Mouse (Mus musculus) embryonic stem cell, embryonic (primary cell): ENCODE measurements around the gene Msh4.
"Not testable (repeated sequence)": the region's sequence is repeated elsewhere in the genome, so short reads cannot be mapped to it uniquely, and the experiment has no call there.

Experiments used
- CTCF ChIA-PET, 4 experiments: fragments of 300-600 bp in 2 of 4; fragments of 350-600 bp in 2 of 4; sonication (Branson Sonifier 250); formaldehyde crosslinking; loops; one replicate each; lab custom pipeline; 2022; ENCODE audit warnings: inconsistent platforms in 2 of 4; lab: Charles Lee
- POLR2A ChIA-PET, 4 experiments: fragments of 300-600 bp in 2 of 4; fragments of 350-600 bp in 2 of 4; sonication (Branson Sonifier 250); formaldehyde crosslinking; loops; one replicate each; lab custom pipeline; 2022; ENCODE audit warnings: antibody characterized with exemption in 4 of 4, inconsistent platforms in 1 of 4; lab: Charles Lee

Msh4 gene

GRCm38 (mm10) chr3:153888141-153888540 lies 17.8 kb downstream of the Msh4 start:
- POLR2A ChIA-PET, result no interaction called here
- CTCF ChIA-PET, result no interaction called here

- CTCF ChIA-PET, result interaction anchor here in 2 of 4 experiments (0.7 to 1.0 kb wide), 2 partner anchors 55 to 169 kb away, joined by 3 read pairs; no protein-coding TSS in a partner anchor
- POLR2A ChIA-PET, result interaction anchor here in 2 of 4 experiments (0.7 to 2.5 kb wide), 4 partner anchors 23 to 41 kb away, joined by 3 to 10 read pairs (median 4); partner anchors contain the start of gene Rabggtb (in 1 of the 2)
These were observed 19.6 kb downstream of the Msh4 start for GRCm38 (mm10) chr3:153886296-153886695.

- ChIA-PET CTCF (no interaction called here), POLR2A (no interaction called here)
These were observed 34.5 kb downstream of the Msh4 start for GRCm38 (mm10) chr3:153871396-153871795.

GRCm38 (mm10) chr3:153867149-153868136 lies 38.5 kb downstream of the Msh4 start:
- ChIA-PET CTCF (interaction anchor here in 3 of 4 experiments (0.5 to 1.3 kb wide), 3 partner anchors 32 to 70 kb away, joined by 3 to 4 read pairs (median 3); no protein-coding TSS in a partner anchor), POLR2A (interaction anchor here in 1 of 4 experiments (0.5 to 1.4 kb wide), 2 partner anchors 41 to 59 kb away, joined by 3 to 4 read pairs; no protein-coding TSS in a partner anchor)

GRCm38 (mm10) chr3:153864636-153865429 lies 41.1 kb downstream of the Msh4 start:
- POLR2A ChIA-PET, result interaction anchor here in 1 of 4 experiments (0.6 kb wide), 1 partner anchor 14 kb away, joined by 3 read pairs; no protein-coding TSS in a partner anchor
- CTCF ChIA-PET, result no interaction called here

- POLR2A ChIA-PET, result interaction anchor here in 1 of 4 experiments (0.6 kb wide), 1 partner anchor 13 kb away, joined by 3 read pairs; no protein-coding TSS in a partner anchor
- CTCF ChIA-PET, result no interaction called here
These were observed 42.1 kb downstream of the Msh4 start for GRCm38 (mm10) chr3:153863816-153864215.

- CTCF ChIA-PET, result not testable (repeated sequence)
- POLR2A ChIA-PET, result interaction anchor here in 1 of 4 experiments (0.6 kb wide), 2 partner anchors 51 to 77 kb away, joined by 4 to 8 read pairs; no protein-coding TSS in a partner anchor
These were observed 45.5 kb downstream of the Msh4 start for GRCm38 (mm10) chr3:153860392-153860791.

GRCm38 (mm10) chr3:153858350-153859001 lies 47.5 kb downstream of the Msh4 start:
- ChIA-PET POLR2A (interaction anchor here in 1 of 4 experiments (0.6 kb wide), 1 partner anchor 67 kb away, joined by 3 read pairs; no protein-coding TSS in a partner anchor), CTCF (interaction anchor here in 1 of 4 experiments (1.3 kb wide), 1 partner anchor 23 kb away, joined by 3 read pairs; no protein-coding TSS in a partner anchor)

- ChIA-PET CTCF (interaction anchor here in 2 of 4 experiments (0.7 to 1.4 kb wide), 3 partner anchors 16 to 46 kb away, joined by 3 to 4 read pairs (median 3); no protein-coding TSS in a partner anchor), POLR2A (no interaction called here)
These were observed 53.7 kb downstream of the Msh4 start for GRCm38 (mm10) chr3:153852266-153852665.

GRCm38 (mm10) chr3:153850759-153851158 lies 55.2 kb downstream of the Msh4 start:
- CTCF ChIA-PET, result no interaction called here

GRCm38 (mm10) chr3:153849368-153850015 lies 56.4 kb downstream of the Msh4 start:
- POLR2A ChIA-PET, result interaction anchor here in 1 of 4 experiments (0.6 to 1.2 kb wide), 2 partner anchors 8 to 947 kb away, joined by 3 to 4 read pairs; no protein-coding TSS in a partner anchor
- CTCF ChIA-PET, result interaction anchor here (0.5 to 3.3 kb wide), 5 partner anchors 14 to 19 kb away, joined by 3 to 13 read pairs (median 4); no protein-coding TSS in a partner anchor

More at GRCm38 (mm10) chr3:153850759-153851158, 55.2 kb downstream of the Msh4 start:
- POLR2A ChIA-PET, result interaction anchor here in 1 of 4 experiments (0.6 kb wide), 1 partner anchor 13 kb away, joined by 3 read pairs; no protein-coding TSS in a partner anchor

- POLR2A ChIA-PET, result interaction anchor here in 1 of 4 experiments (0.7 kb wide), 1 partner anchor 557 kb away, joined by 4 read pairs; no protein-coding TSS in a partner anchor
- CTCF ChIA-PET, result interaction anchor here in 2 of 4 experiments (1.9 to 3.3 kb wide), 2 partner anchors 12 kb away, joined by 8 to 13 read pairs; no protein-coding TSS in a partner anchor
These were observed 58.7 kb downstream of the Msh4 start for GRCm38 (mm10) chr3:153847207-153847733.

- POLR2A ChIA-PET, result no interaction called here
- CTCF ChIA-PET, result interaction anchor here in 1 of 4 experiments (1.9 kb wide), 1 partner anchor 10 kb away, joined by 8 read pairs; no protein-coding TSS in a partner anchor
These were observed 59.8 kb downstream of the Msh4 start for GRCm38 (mm10) chr3:153846109-153846508.

- CTCF ChIA-PET, result interaction anchor here in 1 of 4 experiments (0.9 kb wide), 1 partner anchor 10 kb away, joined by 3 read pairs; no protein-coding TSS in a partner anchor
- POLR2A ChIA-PET, result interaction anchor here in 1 of 4 experiments (0.7 kb wide), 1 partner anchor 41 kb away, joined by 3 read pairs; no protein-coding TSS in a partner anchor
These were observed 60.4 kb downstream of the Msh4 start for GRCm38 (mm10) chr3:153845500-153845899.

GRCm38 (mm10) chr3:153844757-153845156 lies 61.2 kb downstream of the Msh4 start:
- ChIA-PET CTCF (interaction anchor here in 1 of 4 experiments (0.9 kb wide), 1 partner anchor 9 kb away, joined by 3 read pairs; no protein-coding TSS in a partner anchor), POLR2A (interaction anchor here in 1 of 4 experiments (0.7 kb wide), 1 partner anchor 41 kb away, joined by 3 read pairs; no protein-coding TSS in a partner anchor)

- POLR2A ChIA-PET, result no interaction called here
- CTCF ChIA-PET, result no interaction called here
These were observed 61.9 kb downstream of the Msh4 start, which contains the start of gene Asb17 for GRCm38 (mm10) chr3:153844030-153844429. TSS of gene Asb17 (plus strand) at chr3:153844209.
